Mouse (Mus musculus): Measurements from ENCODE around the gene Dapl1. TPM values are rescaled to one million over a fixed set of nuclear protein-coding genes. Genes with fewer than 3 reads are reported as not detected.

The Dapl1 gene
- total and polyA plus RNA-seq, 3 experiments, result not detected

GRCm38 (mm10) chr2:59441681-59442080 lies 42.8 kb upstream of the Dapl1 start:
- ATAC-seq (ENCODE audit: extremely low read depth, insufficient number of reproducible peaks, low FRiP score, poor library complexity, severe bottlenecking), result no peak
- no peaks in the 10 kb centered on the region for H3K36me3 ChIP-seq (replicated peaks)
- no peak for TF ChIP-seq CTCF (IDR thresholded peaks at IDR 0.05; ENCODE audit: low read depth, low read length)
- TF ChIP-seq GATA1 (IDR thresholded peaks at IDR 0.05; ENCODE audit: borderline replicate concordance, low read length), result no peak
- no peak for TF ChIP-seq GATA2 (IDR thresholded peaks at IDR 0.05; ENCODE audit: borderline replicate concordance, low read depth, low read length)
- no peak for TF ChIP-seq TAL1 (conservative IDR thresholded peaks at IDR 0.05; ENCODE audit: low read depth, low read length)

GRCm38 (mm10) chr2:59446671-59447070 lies 37.8 kb upstream of the Dapl1 start:
- H3K27me3 ChIP-seq (ENCODE audit: insufficient read depth, low read length), result no peaks in the 10 kb centered on the region
- no peaks in the 10 kb centered on the region for H3K36me3 ChIP-seq (replicated peaks)
- H3K9me3 ChIP-seq (replicated peaks), result no peaks in the 10 kb centered on the region
- TF ChIP-seq CTCF (IDR thresholded peaks at IDR 0.05; ENCODE audit: low read depth, low read length), result no peak
- TF ChIP-seq POLR2AphosphoS5 (IDR thresholded peaks at IDR 0.05; ENCODE audit: insufficient replicate concordance, low read depth, low read length), result no peak
- no peak for TF ChIP-seq GATA1 (IDR thresholded peaks at IDR 0.05; ENCODE audit: borderline replicate concordance, low read length)
- TF ChIP-seq GATA2 (IDR thresholded peaks at IDR 0.05; ENCODE audit: borderline replicate concordance, low read depth, low read length), result no peak
- TF ChIP-seq TAL1 (conservative IDR thresholded peaks at IDR 0.05; ENCODE audit: low read depth, low read length), result no peak
- no peak for DNase-seq (ENCODE audit: low spot score)
- H3K4me3 ChIP-seq (ENCODE audit: low read depth, low read length), result no peak overlapping the region
- H3K4me1 ChIP-seq (ENCODE audit: insufficient read depth, low read depth, low read length), result no peaks in the 10 kb centered on the region
- ATAC-seq (ENCODE audit: extremely low read depth, insufficient number of reproducible peaks, low FRiP score, poor library complexity, severe bottlenecking), result no peak

More at GRCm38 (mm10) chr2:59441681-59442080, 42.8 kb upstream of the Dapl1 start:
- no peaks in the 10 kb centered on the region for H3K4me1 ChIP-seq (ENCODE audit: insufficient read depth, low read depth, low read length)
- H3K9me3 ChIP-seq (replicated peaks), result no peaks in the 10 kb centered on the region
- H3K27me3 ChIP-seq (ENCODE audit: insufficient read depth, low read length), result 0 out of 2 replicates have a peak, but pooled peaks cover 3% of the 10 kb centered on the region
- no peak overlapping the region for H3K4me3 ChIP-seq (ENCODE audit: low read depth, low read length)
- DNase-seq (ENCODE audit: low spot score), result no peak

- TF ChIP-seq TAL1 (conservative IDR thresholded peaks at IDR 0.05; ENCODE audit: low read depth, low read length), result no peak
- H3K9me3 ChIP-seq (replicated peaks), result no peaks in the 10 kb centered on the region
- no peak overlapping the region for H3K4me3 ChIP-seq (ENCODE audit: low read depth, low read length)
- H3K36me3 ChIP-seq (replicated peaks), result no peaks in the 10 kb centered on the region
- H3K4me1 ChIP-seq (ENCODE audit: insufficient read depth, low read depth, low read length), result no peaks in the 10 kb centered on the region
- DNase-seq (ENCODE audit: low spot score), result no peak
- no peaks in the 10 kb centered on the region for H3K27me3 ChIP-seq (ENCODE audit: insufficient read depth, low read length)
- no peak for ATAC-seq (ENCODE audit: extremely low read depth, insufficient number of reproducible peaks, low FRiP score, poor library complexity, severe bottlenecking)
Measured at GRCm38 (mm10) chr2:59447712-59448111, 36.7 kb upstream of the Dapl1 start.

GRCm38 (mm10) chr2:59448516-59448915 lies 35.9 kb upstream of the Dapl1 start:
- Histone ChIP-seq H3K27me3 (ENCODE audit: insufficient read depth, low read length) (no peaks in the 10 kb centered on the region), H3K36me3 (replicated peaks) (no peaks in the 10 kb centered on the region), H3K9me3 (replicated peaks) (no peaks in the 10 kb centered on the region), H3K4me1 (ENCODE audit: insufficient read depth, low read depth, low read length) (no peaks in the 10 kb centered on the region), H3K4me3 (ENCODE audit: low read depth, low read length) (no peak overlapping the region)
- DNase-seq (ENCODE audit: low spot score), result no peak
- no peak for ATAC-seq (ENCODE audit: extremely low read depth, insufficient number of reproducible peaks, low FRiP score, poor library complexity, severe bottlenecking)
- TF ChIP-seq GATA1 (IDR thresholded peaks at IDR 0.05; ENCODE audit: borderline replicate concordance, low read length) (no peak), CTCF (IDR thresholded peaks at IDR 0.05; ENCODE audit: low read depth, low read length) (no peak), TAL1 (conservative IDR thresholded peaks at IDR 0.05; ENCODE audit: low read depth, low read length) (no peak), GATA2 (IDR thresholded peaks at IDR 0.05; ENCODE audit: borderline replicate concordance, low read depth, low read length) (no peak), POLR2AphosphoS5 (IDR thresholded peaks at IDR 0.05; ENCODE audit: insufficient replicate concordance, low read depth, low read length) (no peak)

- Histone ChIP-seq H3K4me1 (ENCODE audit: insufficient read depth, low read depth, low read length) (no peaks in the 10 kb centered on the region), H3K9me3 (replicated peaks) (no peaks in the 10 kb centered on the region), H3K4me3 (ENCODE audit: low read depth, low read length) (no peak overlapping the region), H3K36me3 (replicated peaks) (no peaks in the 10 kb centered on the region), H3K27me3 (ENCODE audit: insufficient read depth, low read length) (no peaks in the 10 kb centered on the region)
- ATAC-seq (ENCODE audit: extremely low read depth, insufficient number of reproducible peaks, low FRiP score, poor library complexity, severe bottlenecking), result no peak
- DNase-seq (ENCODE audit: low spot score), result no peak
- TF ChIP-seq GATA1 (IDR thresholded peaks at IDR 0.05; ENCODE audit: borderline replicate concordance, low read length) (no peak), POLR2AphosphoS5 (IDR thresholded peaks at IDR 0.05; ENCODE audit: insufficient replicate concordance, low read depth, low read length) (no peak), CTCF (IDR thresholded peaks at IDR 0.05; ENCODE audit: low read depth, low read length) (no peak), TAL1 (conservative IDR thresholded peaks at IDR 0.05; ENCODE audit: low read depth, low read length) (no peak), GATA2 (IDR thresholded peaks at IDR 0.05; ENCODE audit: borderline replicate concordance, low read depth, low read length) (no peak)
Measured at GRCm38 (mm10) chr2:59448921-59449320, 35.5 kb upstream of the Dapl1 start.

- DNase-seq (ENCODE audit: low spot score) (no peak), ATAC-seq (ENCODE audit: extremely low read depth, insufficient number of reproducible peaks, low FRiP score, poor library complexity, severe bottlenecking) (no peak)
- Histone ChIP-seq H3K9me3 (replicated peaks) (no peaks in the 10 kb centered on the region), H3K27me3 (ENCODE audit: insufficient read depth, low read length) (no peaks in the 10 kb centered on the region), H3K36me3 (replicated peaks) (no peaks in the 10 kb centered on the region), H3K4me3 (ENCODE audit: low read depth, low read length) (no peak overlapping the region), H3K4me1 (ENCODE audit: insufficient read depth, low read depth, low read length) (no peaks in the 10 kb centered on the region)
- no peak for TF ChIP-seq CTCF (IDR thresholded peaks at IDR 0.05; ENCODE audit: low read depth, low read length)
- TF ChIP-seq GATA1 (IDR thresholded peaks at IDR 0.05; ENCODE audit: borderline replicate concordance, low read length), result no peak
- no peak for TF ChIP-seq GATA2 (IDR thresholded peaks at IDR 0.05; ENCODE audit: borderline replicate concordance, low read depth, low read length)
- TF ChIP-seq TAL1 (conservative IDR thresholded peaks at IDR 0.05; ENCODE audit: low read depth, low read length), result no peak
- no peak for TF ChIP-seq POLR2AphosphoS5 (IDR thresholded peaks at IDR 0.05; ENCODE audit: insufficient replicate concordance, low read depth, low read length)
Measured at GRCm38 (mm10) chr2:59451675-59452074, 32.8 kb upstream of the Dapl1 start.

GRCm38 (mm10) chr2:59452102-59452501 lies 32.4 kb upstream of the Dapl1 start:
- H3K36me3 ChIP-seq (replicated peaks), result no peaks in the 10 kb centered on the region
- no peaks in the 10 kb centered on the region for H3K9me3 ChIP-seq (replicated peaks)
- H3K4me3 ChIP-seq (ENCODE audit: low read depth, low read length), result no peak overlapping the region
- H3K4me1 ChIP-seq (ENCODE audit: insufficient read depth, low read depth, low read length), result no peaks in the 10 kb centered on the region
- H3K27me3 ChIP-seq (ENCODE audit: insufficient read depth, low read length), result no peaks in the 10 kb centered on the region
- no peak for TF ChIP-seq POLR2AphosphoS5 (IDR thresholded peaks at IDR 0.05; ENCODE audit: insufficient replicate concordance, low read depth, low read length)
- no peak for TF ChIP-seq TAL1 (conservative IDR thresholded peaks at IDR 0.05; ENCODE audit: low read depth, low read length)
- no peak for TF ChIP-seq CTCF (IDR thresholded peaks at IDR 0.05; ENCODE audit: low read depth, low read length)
- TF ChIP-seq GATA2 (IDR thresholded peaks at IDR 0.05; ENCODE audit: borderline replicate concordance, low read depth, low read length), result no peak
- no peak for TF ChIP-seq GATA1 (IDR thresholded peaks at IDR 0.05; ENCODE audit: borderline replicate concordance, low read length)
- ATAC-seq (ENCODE audit: extremely low read depth, insufficient number of reproducible peaks, low FRiP score, poor library complexity, severe bottlenecking) (no peak), DNase-seq (ENCODE audit: low spot score) (no peak)

Data from G1E (cell line).